Mouse (Mus musculus) forebrain, postnatal 0 days (tissue): Measurements from ENCODE around the gene Ift43. TPM values are rescaled to one million over a fixed set of nuclear protein-coding genes. Genes with fewer than 3 reads are reported as not detected.
A peak's percentile ranks its signal among the peaks of the same experiment; 100 is the strongest.

Experiments used
- ATAC-seq: fragments of 200-750 bp; cut with Nextera tagmentation; 2 replicates; pipeline ENCODE4 v1.8.0; 2017; ENCODE audit warnings: mild to moderate bottlenecking, moderate library complexity
- DNase-seq: peaks from one replicate; pipeline ENCODE4 v3.0.0-alpha.2; 2015
- H3K27ac ChIP-seq: fragments of 300-500 bp; sonication (generic); 2 replicates; pipeline ENCODE4 v1.5.1; 2014; ENCODE audit warnings: low read depth, mild to moderate bottlenecking, antibody characterized with exemption, low read length, moderate library complexity, mixed read lengths
- H3K27me3 ChIP-seq: fragments of 300-500 bp; sonication (generic); 2 replicates; pipeline ENCODE4 v1.6.1; 2014; ENCODE audit warnings: mild to moderate bottlenecking, low read length, mixed read lengths; ENCODE audit not compliant: insufficient read depth
- H3K36me3 ChIP-seq: fragments of 300-500 bp; sonication (generic); 2 replicates; pipeline ENCODE4 v1.6.1; 2014; ENCODE audit warnings: mild to moderate bottlenecking, moderate library complexity; ENCODE audit not compliant: insufficient read depth
- H3K4me1 ChIP-seq: fragments of 300-500 bp; sonication (generic); 2 replicates; pipeline ENCODE4 v1.6.1; 2014; ENCODE audit warnings: antibody characterized with exemption; ENCODE audit not compliant: insufficient read depth
- H3K4me2 ChIP-seq: fragments of 300-500 bp; sonication (generic); 2 replicates; pipeline ENCODE4 v1.6.1; 2014; ENCODE audit warnings: low read depth, mild to moderate bottlenecking, moderate library complexity
- H3K4me3 ChIP-seq: fragments of 300-500 bp; sonication (generic); 2 replicates; pipeline ENCODE4 v1.5.1; 2014; ENCODE audit warnings: low read depth, low read length, mixed read lengths
- H3K9ac ChIP-seq: fragments of 300-500 bp; sonication (generic); 2 replicates; pipeline ENCODE4 v1.6.1; 2014; ENCODE audit warnings: mild to moderate bottlenecking
- H3K9me3 ChIP-seq: fragments of 300-500 bp; sonication (generic); 2 replicates; pipeline ENCODE4 v1.6.1; 2016; ENCODE audit warnings: low read length
- CTCF ChIP-seq: sonication (generic); IDR thresholded peaks from 2 replicates; pipeline ENCODE4 v1.5.1; 2016; ENCODE audit warnings: antibody characterized with exemption, control low read depth, low read depth
- WGBS: fragments of 180-500 bp; shearing (Covaris S2); extraction: QIAGEN DNeasy Blood & Tissue Kit; methylation state at CpG from one replicate; pipeline ENCODE4 v1.1.7; 2014; 5-methylcytosine and 5-hydroxymethylcytosine counted together
- polyA plus RNA-seq: library from polyadenylated mRNA; unstranded; fragments of >200 nt; fragmentation: Nextera tagmentation; extraction: Ambion mirVana; gene quantifications from 2 replicates; pipeline ENCODE4 v1.2.1, GENCODE M21; 2015
- total RNA-seq: library from RNA; depleted of rRNA; stranded (reverse); fragments of >200 nt; gene quantifications from 2 replicates; pipeline ENCODE4 v1.2.3, GENCODE M21; 2014

Gene Ift43
- total and polyA plus RNA-seq, 2 experiments from 2014 or later, result 12.9 to 35.3 TPM

DNA sequence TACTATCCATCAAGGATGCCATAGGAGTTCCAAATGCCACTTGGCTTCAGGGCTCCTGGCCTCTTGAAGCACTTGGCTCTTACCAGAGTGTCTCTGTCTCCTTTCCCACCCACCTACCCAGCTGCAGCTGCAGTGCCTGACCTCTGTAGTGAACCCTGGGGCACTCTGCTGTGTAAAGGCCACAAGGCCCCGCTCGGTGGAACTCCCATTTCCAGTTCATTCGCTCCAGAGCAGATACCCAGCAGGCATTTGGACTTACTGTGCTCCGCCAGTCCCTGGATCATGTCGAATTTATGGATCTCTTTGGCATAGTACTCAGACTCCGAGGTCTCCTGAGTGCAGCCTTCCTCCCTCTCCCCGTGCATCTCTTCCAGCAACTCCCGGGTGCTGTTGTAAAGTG is 5.0 kb upstream of the Ift43 start:
- Histone ChIP-seq H3K4me2 (peak overlapping the region; percentile 99), H3K4me1 (0 out of 2 replicates have a peak, but pooled peaks cover 5% of the 10 kb centered on the region), H3K27me3 (no peaks in the 10 kb centered on the region), H3K9me3 (no peaks in the 10 kb centered on the region), H3K4me3 (0 out of 2 replicates have a peak overlapping the region, but pooled peaks have one; percentile 6), H3K9ac (no peak overlapping the region), H3K36me3 (no peaks in the 10 kb centered on the region), H3K27ac (no peak overlapping the region)
- ATAC-seq (no peak), DNase-seq (no peak)
- 39% methylated on average over 8 of the region's 8 CpGs for WGBS
- no peak for TF ChIP-seq CTCF

DNA sequence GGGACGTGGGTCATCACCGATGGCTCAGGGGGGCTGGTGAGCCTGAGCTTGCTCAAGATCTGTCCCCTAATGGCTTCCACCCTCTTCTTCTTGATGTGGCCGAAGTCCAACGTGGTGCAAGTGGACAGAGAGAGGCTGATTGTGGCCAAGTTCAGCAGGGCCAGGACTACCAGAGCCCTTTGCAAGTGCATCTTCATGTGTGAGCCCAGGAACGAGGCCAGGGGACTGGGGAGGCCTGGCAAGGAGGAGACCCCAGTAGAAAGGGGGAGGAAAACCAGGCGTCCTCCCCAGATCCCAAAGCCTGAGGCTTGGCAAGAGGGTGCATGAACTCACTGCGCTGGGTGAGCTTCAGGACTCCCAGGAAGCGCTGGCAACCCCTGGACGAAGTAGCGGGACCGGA is 4.6 kb upstream of the Ift43 start:
- no peaks in the 10 kb centered on the region for H3K9me3 ChIP-seq
- H3K4me3 ChIP-seq, result peak overlapping the region; percentile 54
- H3K36me3 ChIP-seq, result no peaks in the 10 kb centered on the region
- no peak for DNase-seq
- WGBS, result 31% methylated on average over 11 of the region's 11 CpGs
- peak overlapping the region; percentile 99 for H3K4me2 ChIP-seq
- no peak for TF ChIP-seq CTCF
- 0 out of 2 replicates have a peak overlapping the region, but pooled peaks have one; percentile 24 for H3K27ac ChIP-seq
- H3K4me1 ChIP-seq, result 0 out of 2 replicates have a peak, but pooled peaks cover 5% of the 10 kb centered on the region
- no peaks in the 10 kb centered on the region for H3K27me3 ChIP-seq
- H3K9ac ChIP-seq, result no peak overlapping the region
- no peak for ATAC-seq

- TF ChIP-seq CTCF, result no peak
- WGBS, result 15% methylated on average over 9 of the region's 9 CpGs
- ATAC-seq (no peak), DNase-seq (no peak)
- Histone ChIP-seq H3K27me3 (no peaks in the 10 kb centered on the region), H3K4me1 (peaks cover 8% of the 10 kb centered on the region; the same call in 1 of the 2 replicates), H3K36me3 (no peaks in the 10 kb centered on the region), H3K4me2 (peak overlapping the region; percentile 99), H3K27ac (peak overlapping the region; percentile 80; the same call in 1 of the 2 replicates), H3K9ac (peak overlapping the region; percentile 48; the same call in 1 of the 2 replicates), H3K4me3 (peak overlapping the region; percentile 54), H3K9me3 (no peaks in the 10 kb centered on the region)
Measured at GRCm38 (mm10) chr12:86078176-86078552, 4.2 kb upstream of the Ift43 start.

GRCm38 (mm10) chr12:86078553-86079201 is 3.7 kb upstream of the Ift43 start, which contains the start of gene Tgfb3:
TSS of gene Tgfb3 (minus strand) at chr12:86079041.
- no peak for TF ChIP-seq CTCF
- peak; percentile 64 for ATAC-seq
- Histone ChIP-seq H3K4me2 (peak within 1 kb of the TSS; percentile 99), H3K36me3 (no peaks in the 10 kb centered on the region), H3K9ac (peak within 1 kb of the TSS; percentile 48), H3K4me1 (peaks cover 11% of the 10 kb centered on the region; the same call in 1 of the 2 replicates), H3K9me3 (no peaks in the 10 kb centered on the region), H3K4me3 (peak within 1 kb of the TSS; percentile 54), H3K27ac (peak within 1 kb of the TSS; percentile 80), H3K27me3 (no peaks in the 10 kb centered on the region)
- WGBS, result under 1% methylated on average over 25 of the region's 25 CpGs
- peak; percentile 66 for DNase-seq

DNA sequence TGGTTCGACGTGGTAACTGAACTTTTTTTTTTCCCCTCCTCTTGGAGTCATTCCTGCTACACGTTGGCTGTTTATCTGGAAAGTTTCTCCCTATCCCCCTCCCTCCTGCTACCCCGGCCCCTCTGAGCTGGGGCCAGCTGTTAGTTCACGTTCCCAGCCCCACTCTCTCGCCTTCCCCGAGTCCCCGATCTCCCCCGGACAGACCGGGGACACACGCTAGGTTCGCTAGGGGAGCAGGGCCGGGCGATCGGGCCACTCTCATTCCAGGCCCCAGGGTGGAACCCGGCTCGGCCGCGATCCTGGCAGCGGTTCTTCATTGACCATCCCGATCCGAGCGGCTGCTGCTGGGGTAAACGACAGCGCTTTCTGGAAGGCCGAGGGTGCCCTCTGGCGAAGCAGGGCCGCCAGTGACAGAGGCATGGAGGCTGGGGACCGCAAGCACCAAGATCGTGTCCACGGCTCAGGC is 3.1 kb upstream of the Ift43 start:
- Histone ChIP-seq H3K4me3 (peak overlapping the region; percentile 54), H3K27ac (peak overlapping the region; percentile 80), H3K4me2 (peak overlapping the region; percentile 99), H3K4me1 (peaks cover 11% of the 10 kb centered on the region; the same call in 1 of the 2 replicates), H3K27me3 (no peaks in the 10 kb centered on the region), H3K36me3 (no peaks in the 10 kb centered on the region), H3K9ac (peak overlapping the region; percentile 48), H3K9me3 (no peaks in the 10 kb centered on the region)
- TF ChIP-seq CTCF, result peak; percentile 95
- DNase-seq (peak; percentile 88), ATAC-seq (peak; percentile 79)
- WGBS, result under 1% methylated on average over 31 of the region's 31 CpGs

- TF ChIP-seq CTCF, result no peak
- ATAC-seq (no peak), DNase-seq (no peak)
- no peaks in the 10 kb centered on the region for H3K27me3 ChIP-seq
- H3K27ac ChIP-seq, result no peak overlapping the region
- peaks cover 6% of the 10 kb centered on the region; the same call in 1 of the 2 replicates for H3K4me1 ChIP-seq
- H3K9me3 ChIP-seq, result no peaks in the 10 kb centered on the region
- no peak overlapping the region for H3K9ac ChIP-seq
- H3K4me3 ChIP-seq, result no peak overlapping the region
- 91% methylated on average over 7 of the region's 7 CpGs for WGBS
- H3K36me3 ChIP-seq, result no peaks in the 10 kb centered on the region; the same call in 1 of the 2 replicates
- H3K4me2 ChIP-seq, result no peak overlapping the region
Measured at GRCm38 (mm10) chr12:86085873-86086272, 3.5 kb downstream of the Ift43 start.

DNA sequence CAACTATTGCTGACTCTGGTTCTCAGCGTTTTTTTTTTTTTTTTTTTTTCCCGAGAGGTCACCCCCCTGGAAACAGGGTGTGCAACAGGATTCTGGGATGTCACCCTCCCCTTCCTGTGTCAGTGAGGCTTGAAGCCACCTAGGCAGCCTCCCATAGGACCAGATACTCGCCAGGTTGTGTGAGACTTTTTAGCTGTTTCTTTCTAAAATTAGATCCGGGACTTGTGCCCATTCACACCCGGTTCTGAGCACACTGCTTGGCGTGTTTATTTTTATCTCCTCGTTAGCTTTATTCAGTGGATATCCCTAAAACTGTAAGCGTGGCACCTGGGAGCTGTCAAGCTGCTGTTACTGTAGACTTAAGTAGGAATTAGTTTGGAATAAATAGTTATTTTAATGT is 4.2 kb downstream of the Ift43 start:
- peak; percentile 59 for DNase-seq
- H3K36me3 ChIP-seq, result no peaks in the 10 kb centered on the region; the same call in 1 of the 2 replicates
- no peaks in the 10 kb centered on the region for H3K9me3 ChIP-seq
- H3K27me3 ChIP-seq, result no peaks in the 10 kb centered on the region
- peaks cover 6% of the 10 kb centered on the region; the same call in 1 of the 2 replicates for H3K4me1 ChIP-seq
- 47% methylated on average over 8 of the region's 8 CpGs for WGBS
- ATAC-seq, result no peak
- no peak overlapping the region for H3K4me3 ChIP-seq
- no peak overlapping the region for H3K9ac ChIP-seq
- H3K27ac ChIP-seq, result no peak overlapping the region
- TF ChIP-seq CTCF, result no peak
- H3K4me2 ChIP-seq, result no peak overlapping the region
